Mouse (Mus musculus) spleen, adult 2 months (tissue): ENCODE measurements around the gene Nhlrc2. TPM values are rescaled to one million over a fixed set of nuclear protein-coding genes. Genes with fewer than 3 reads are reported as not detected.

Experiments used
- DNase-seq, 2 experiments: peaks; one replicate each; pipeline versions ENCODE4 v3.0.0 to v3.0.0-alpha.2; 2012 to 2021; ENCODE audit warnings: low spot score in 2 of 2, low read depth in 1 of 2
- H3K27ac ChIP-seq: fragments of 200-500 bp; 2 replicates; pipeline ENCODE4 v1.5.1; 2012; ENCODE audit warnings: low read length, inconsistent platforms; ENCODE audit not compliant: insufficient read depth
- H3K27me3 ChIP-seq: fragments of 200-500 bp; 2 replicates; pipeline ENCODE4 v1.6.1; 2012; ENCODE audit warnings: mild to moderate bottlenecking, moderate library complexity, low read length, inconsistent platforms; ENCODE audit not compliant: control insufficient read depth, insufficient read depth
- H3K36me3 ChIP-seq: fragments of 200-500 bp; 2 replicates; pipeline ENCODE4 v1.6.1; 2012; ENCODE audit warnings: mild to moderate bottlenecking, low read length, inconsistent platforms; ENCODE audit not compliant: control insufficient read depth, insufficient read depth
- H3K4me1 ChIP-seq: fragments of 200-500 bp; 2 replicates; pipeline ENCODE4 v1.6.1; 2011; ENCODE audit warnings: inconsistent platforms; ENCODE audit not compliant: control insufficient read depth, insufficient read depth, insufficient read length
- H3K4me3 ChIP-seq: fragments of 200-500 bp; 2 replicates; pipeline ENCODE4 v1.5.1; 2011; ENCODE audit warnings: mild to moderate bottlenecking, inconsistent platforms; ENCODE audit not compliant: insufficient read depth, insufficient read length; ENCODE audit errors: extremely low read depth
- CTCF ChIP-seq: fragments of 200-500 bp; IDR thresholded peaks from 2 replicates; pipeline ENCODE4 v1.5.1; 2011; ENCODE audit warnings: mild to moderate bottlenecking, inconsistent platforms; ENCODE audit not compliant: insufficient read depth, insufficient read length, insufficient replicate concordance; ENCODE audit errors: extremely low read depth
- POLR2A ChIP-seq: fragments of 200-500 bp; IDR thresholded peaks from 2 replicates; pipeline ENCODE4 v1.6.1; 2011; ENCODE audit warnings: low read depth, low read length, inconsistent platforms
- WGBS: fragments of 180-500 bp; shearing (Covaris S2); methylation state at CpG from one replicate; pipeline ENCODE4 v1.1.7; 2018; 5-methylcytosine and 5-hydroxymethylcytosine counted together
- polyA plus RNA-seq: library from polyadenylated mRNA; depleted of rRNA; stranded (reverse); fragments of >200 nt; gene quantifications from 2 replicates; pipeline ENCODE4 v1.2.3, GENCODE M21; 2012

Nhlrc2 gene
- polyA plus RNA-seq, 1 experiment: 4.7 TPM

DNA sequence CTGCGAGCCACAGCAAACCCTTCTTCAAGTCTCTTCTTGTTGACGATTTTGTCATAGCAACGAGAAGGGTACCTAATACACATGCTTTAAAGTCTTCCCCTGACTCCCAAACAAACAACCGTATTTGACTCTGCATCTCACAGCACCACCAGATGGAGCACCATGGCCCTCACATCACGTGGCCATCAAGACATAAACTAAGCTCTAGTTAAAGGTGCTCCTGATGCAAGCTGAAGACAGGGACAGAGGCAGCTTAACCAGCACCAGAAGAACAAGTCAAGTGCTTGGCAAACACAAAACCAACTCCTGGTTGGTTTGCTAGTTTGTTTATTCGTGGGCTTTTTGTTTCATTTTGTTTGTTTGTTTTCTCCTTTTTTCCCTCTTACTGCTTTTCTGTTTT, 17.3 kb downstream of the Nhlrc2 start:
- Histone ChIP-seq H3K4me1 (peaks cover 2% of the 10 kb centered on the region; the same call in 1 of the 2 replicates), H3K27me3 (no peaks in the 10 kb centered on the region), H3K27ac (no peak overlapping the region), H3K4me3 (no peak overlapping the region), H3K36me3 (no peaks in the 10 kb centered on the region; the same call in 1 of the 2 replicates)
- TF ChIP-seq CTCF: no peak
- no peak for TF ChIP-seq POLR2A
- WGBS: 81% methylated on average over 6 of the region's 6 CpGs
- no peak for DNase-seq

GRCm38 (mm10) chr19:56566041-56566440, 18.0 kb downstream of the Nhlrc2 start:
- TF ChIP-seq CTCF (peak; percentile 20; the same call in 1 of the 2 replicates), POLR2A (no peak)
- Histone ChIP-seq H3K4me3 (no peak overlapping the region), H3K27ac (no peak overlapping the region), H3K36me3 (no peaks in the 10 kb centered on the region; the same call in 1 of the 2 replicates), H3K27me3 (no peaks in the 10 kb centered on the region), H3K4me1 (peaks cover 2% of the 10 kb centered on the region; the same call in 1 of the 2 replicates)
- WGBS: 65% methylated on average over 4 of the region's 4 CpGs
- DNase-seq: peak in 1 of 2 experiments; percentile 16

- H3K4me1 ChIP-seq: peaks cover 2% of the 10 kb centered on the region; the same call in 1 of the 2 replicates
- no peak for DNase-seq
- WGBS: 83% methylated on average over 6 of the region's 6 CpGs
- no peaks in the 10 kb centered on the region for H3K27me3 ChIP-seq
- peaks cover 2% of the 10 kb centered on the region; the same call in 1 of the 2 replicates for H3K36me3 ChIP-seq
- H3K4me3 ChIP-seq: no peak overlapping the region
- TF ChIP-seq CTCF (no peak), POLR2A (no peak)
- H3K27ac ChIP-seq: no peak overlapping the region
These were observed 18.9 kb downstream of the Nhlrc2 start for GRCm38 (mm10) chr19:56566940-56567339.

DNA sequence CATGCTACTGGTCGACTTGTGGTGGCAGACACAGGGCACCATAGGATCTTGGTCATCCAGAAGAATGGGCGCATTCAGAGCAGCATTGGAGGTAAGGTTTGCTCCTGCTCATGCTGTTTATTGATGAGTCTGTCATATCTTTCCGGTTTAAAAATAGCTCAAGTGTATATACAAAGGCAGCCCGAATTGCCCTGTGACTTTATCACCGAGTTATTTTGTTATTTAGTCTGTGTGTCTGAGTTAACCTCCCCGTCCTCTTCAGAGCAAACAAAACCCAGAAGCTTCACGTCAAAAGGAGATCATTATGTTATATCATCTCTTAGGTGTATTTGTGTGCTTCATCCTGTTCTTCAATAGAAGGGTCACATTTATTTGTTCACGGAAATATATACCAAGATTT, 22.7 kb downstream of the Nhlrc2 start:
- Histone ChIP-seq H3K4me3 (no peak overlapping the region), H3K4me1 (no peaks in the 10 kb centered on the region), H3K36me3 (peaks cover 2% of the 10 kb centered on the region), H3K27me3 (no peaks in the 10 kb centered on the region), H3K27ac (no peak overlapping the region)
- no peak for TF ChIP-seq CTCF
- TF ChIP-seq POLR2A: no peak
- DNase-seq: no peak
- 93% methylated on average over 8 of the region's 8 CpGs for WGBS

- WGBS: 77% methylated on average over 2 of the region's 2 CpGs
- no peaks in the 10 kb centered on the region for H3K27me3 ChIP-seq
- H3K27ac ChIP-seq: no peak overlapping the region
- H3K36me3 ChIP-seq: peaks cover 3% of the 10 kb centered on the region
- no peak overlapping the region for H3K4me3 ChIP-seq
- TF ChIP-seq CTCF (no peak), POLR2A (no peak)
- no peaks in the 10 kb centered on the region for H3K4me1 ChIP-seq
- DNase-seq: no peak
These were observed 23.2 kb downstream of the Nhlrc2 start for GRCm38 (mm10) chr19:56571234-56571633.

DNA sequence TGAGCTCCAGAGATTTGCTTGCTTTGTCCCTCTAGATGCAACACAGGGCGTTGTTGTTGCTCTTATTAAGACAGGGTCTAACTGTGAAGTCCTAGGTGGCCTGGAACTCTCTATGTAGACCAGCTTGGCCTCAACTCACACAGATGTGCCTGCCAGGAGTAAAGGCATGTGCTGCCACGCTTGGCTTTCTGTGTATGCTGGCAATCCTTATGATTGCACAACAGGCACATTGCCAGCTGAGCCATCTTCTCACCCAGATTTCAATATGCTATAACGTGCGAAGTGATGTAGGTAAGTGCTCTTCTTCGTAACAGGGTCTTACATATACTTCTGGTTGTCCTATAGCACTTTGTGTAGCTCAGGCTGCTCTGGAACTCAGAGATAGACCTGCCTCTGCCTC, 23.9 kb downstream of the Nhlrc2 start:
- no peaks in the 10 kb centered on the region for H3K4me1 ChIP-seq
- no peak for DNase-seq
- peaks cover 4% of the 10 kb centered on the region for H3K36me3 ChIP-seq
- H3K4me3 ChIP-seq: no peak overlapping the region
- TF ChIP-seq CTCF (no peak), POLR2A (no peak)
- H3K27me3 ChIP-seq: no peaks in the 10 kb centered on the region
- no peak overlapping the region for H3K27ac ChIP-seq
- WGBS: 98% methylated on average over 5 of the region's 5 CpGs

- 93% methylated on average over 6 of the region's 6 CpGs for WGBS
- Histone ChIP-seq H3K4me1 (no peaks in the 10 kb centered on the region), H3K27me3 (no peaks in the 10 kb centered on the region), H3K27ac (no peak overlapping the region), H3K36me3 (peaks cover 8% of the 10 kb centered on the region), H3K4me3 (no peak overlapping the region)
- no peak for DNase-seq
- TF ChIP-seq POLR2A: no peak
These were observed 25.1 kb downstream of the Nhlrc2 start for GRCm38 (mm10) chr19:56573184-56573583.
